Mouse (Mus musculus): ENCODE results near the gene Ahnak. TPM values are rescaled to one million over a fixed set of nuclear protein-coding genes. Genes with fewer than 3 reads are reported as not detected.
A peak's percentile ranks its signal among the peaks of the same experiment; 100 is the strongest.

Ahnak gene
- polyA plus RNA-seq, 1 experiment from 2014 or later: 3.1 TPM

GRCm38 (mm10) chr19:9100297-9101061, 111.4 kb downstream of the Ahnak start:
- H3K27ac ChIP-seq (ENCODE audit: low read length): no peak overlapping the region

GRCm38 (mm10) chr19:9101062-9101457, 112.0 kb downstream of the Ahnak start:
- no peak for ATAC-seq (ENCODE audit: low read depth)
- 51% methylated on average over 2 of the region's 2 CpGs for WGBS (ENCODE audit: insufficient replicate concordance)
- H3K36me3 ChIP-seq (ENCODE audit: control insufficient read depth, insufficient read depth): no peaks in the 10 kb centered on the region
- H3K9ac ChIP-seq (ENCODE audit: low read depth, low read length): no peak overlapping the region
- no peaks in the 10 kb centered on the region for H3K27me3 ChIP-seq (ENCODE audit: control insufficient read depth, insufficient read depth, low read depth, low read length)
- H3K4me3 ChIP-seq (ENCODE audit: low read depth, low read length): no peak overlapping the region
- H3K9me3 ChIP-seq (replicated peaks; ENCODE audit: control insufficient read depth, low read length): no peaks in the 10 kb centered on the region
- H3K4me1 ChIP-seq (ENCODE audit: control insufficient read depth, low read depth, low read length): no peaks in the 10 kb centered on the region
- no peak overlapping the region for H3K27ac ChIP-seq (ENCODE audit: low read length)
- no peak overlapping the region for H3K4me2 ChIP-seq (ENCODE audit: low read depth, low read length)

More at GRCm38 (mm10) chr19:9100297-9101061, 111.4 kb downstream of the Ahnak start:
- H3K9ac ChIP-seq (ENCODE audit: low read depth, low read length): no peak overlapping the region
- H3K4me2 ChIP-seq (ENCODE audit: low read depth, low read length): no peak overlapping the region
- no peaks in the 10 kb centered on the region for H3K27me3 ChIP-seq (ENCODE audit: control insufficient read depth, insufficient read depth, low read depth, low read length)
- H3K4me3 ChIP-seq (ENCODE audit: low read depth, low read length): no peak overlapping the region
- no peaks in the 10 kb centered on the region for H3K9me3 ChIP-seq (replicated peaks; ENCODE audit: control insufficient read depth, low read length)
- 60% methylated on average over 17 of the region's 17 CpGs for WGBS (ENCODE audit: insufficient replicate concordance)
- H3K4me1 ChIP-seq (ENCODE audit: control insufficient read depth, low read depth, low read length): no peaks in the 10 kb centered on the region
- no peak for ATAC-seq (ENCODE audit: low read depth)
- H3K36me3 ChIP-seq (ENCODE audit: control insufficient read depth, insufficient read depth): no peaks in the 10 kb centered on the region

DNA sequence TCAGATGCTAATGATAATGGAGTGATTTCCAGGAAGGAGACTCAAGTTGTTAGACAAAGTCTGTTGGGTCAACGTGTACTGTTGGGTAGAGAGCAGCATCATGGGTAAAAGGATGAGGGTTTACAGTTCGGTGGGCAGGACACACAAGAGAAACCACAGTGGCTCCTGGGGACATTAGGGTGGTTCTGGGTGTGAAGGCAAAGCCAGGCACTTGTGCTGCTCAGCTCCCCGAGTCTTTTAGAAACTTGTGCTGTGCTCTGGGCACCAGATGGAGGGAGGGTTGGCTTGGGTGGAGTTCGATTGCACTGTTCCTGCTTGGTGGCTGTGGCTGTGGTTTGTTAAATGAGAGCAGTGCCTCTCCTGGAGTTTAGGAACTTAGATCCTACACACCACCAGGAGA, 114.9 kb downstream of the Ahnak start:
- no peaks in the 10 kb centered on the region for H3K36me3 ChIP-seq (ENCODE audit: control insufficient read depth, insufficient read depth)
- no peaks in the 10 kb centered on the region for H3K9me3 ChIP-seq (replicated peaks; ENCODE audit: control insufficient read depth, low read length)
- H3K4me2 ChIP-seq (ENCODE audit: low read depth, low read length): no peak overlapping the region
- 39% methylated on average over 4 of the region's 4 CpGs for WGBS (ENCODE audit: insufficient replicate concordance)
- H3K4me3 ChIP-seq (ENCODE audit: low read depth, low read length): no peak overlapping the region
- H3K27me3 ChIP-seq (ENCODE audit: control insufficient read depth, insufficient read depth, low read depth, low read length): no peaks in the 10 kb centered on the region
- no peak overlapping the region for H3K9ac ChIP-seq (ENCODE audit: low read depth, low read length)
- no peak overlapping the region for H3K27ac ChIP-seq (ENCODE audit: low read length)
- no peak for ATAC-seq (ENCODE audit: low read depth)
- H3K4me1 ChIP-seq (ENCODE audit: control insufficient read depth, low read depth, low read length): peaks cover 6% of the 10 kb centered on the region; the same call in 1 of the 2 replicates

- no peak overlapping the region for H3K9ac ChIP-seq (ENCODE audit: low read depth, low read length)
- 41% methylated on average over 3 of the region's 3 CpGs for WGBS (ENCODE audit: insufficient replicate concordance)
- no peaks in the 10 kb centered on the region for H3K36me3 ChIP-seq (ENCODE audit: control insufficient read depth, insufficient read depth)
- no peaks in the 10 kb centered on the region for H3K27me3 ChIP-seq (ENCODE audit: control insufficient read depth, insufficient read depth, low read depth, low read length)
- no peak for ATAC-seq (ENCODE audit: low read depth)
- no peaks in the 10 kb centered on the region for H3K9me3 ChIP-seq (replicated peaks; ENCODE audit: control insufficient read depth, low read length)
- H3K4me1 ChIP-seq (ENCODE audit: control insufficient read depth, low read depth, low read length): peaks cover 6% of the 10 kb centered on the region; the same call in 1 of the 2 replicates
- no peak overlapping the region for H3K4me3 ChIP-seq (ENCODE audit: low read depth, low read length)
- no peak overlapping the region for H3K4me2 ChIP-seq (ENCODE audit: low read depth, low read length)
- H3K27ac ChIP-seq (ENCODE audit: low read length): no peak overlapping the region
Measured at GRCm38 (mm10) chr19:9105101-9105685, 116.1 kb downstream of the Ahnak start.

DNA sequence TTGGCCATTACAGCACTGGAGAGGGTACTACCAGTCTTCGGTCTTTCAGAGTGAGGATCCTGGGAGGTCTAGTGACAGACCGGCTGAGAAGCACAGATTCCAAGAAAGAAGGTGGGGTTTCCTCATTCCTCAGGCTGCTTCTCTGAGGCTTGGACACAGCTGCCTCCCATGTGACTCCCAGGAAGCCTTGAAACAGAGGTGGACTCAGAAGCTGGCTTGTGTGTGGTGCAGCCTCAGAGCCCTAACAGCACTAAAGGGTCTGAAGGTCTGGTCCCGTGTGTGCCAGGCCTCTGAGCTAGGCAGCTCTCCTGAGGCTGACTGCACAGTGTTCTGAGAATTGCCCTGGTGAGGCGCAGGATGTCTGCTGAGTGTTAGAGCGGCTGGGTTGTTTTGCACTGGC, 117.0 kb downstream of the Ahnak start:
- Histone ChIP-seq H3K9ac (ENCODE audit: low read depth, low read length) (no peak overlapping the region), H3K36me3 (ENCODE audit: control insufficient read depth, insufficient read depth) (no peaks in the 10 kb centered on the region), H3K4me3 (ENCODE audit: low read depth, low read length) (no peak overlapping the region), H3K27ac (ENCODE audit: low read length) (no peak overlapping the region), H3K9me3 (replicated peaks; ENCODE audit: control insufficient read depth, low read length) (no peaks in the 10 kb centered on the region), H3K4me2 (ENCODE audit: low read depth, low read length) (no peak overlapping the region), H3K27me3 (ENCODE audit: control insufficient read depth, insufficient read depth, low read depth, low read length) (no peaks in the 10 kb centered on the region), H3K4me1 (ENCODE audit: control insufficient read depth, low read depth, low read length) (peaks cover 6% of the 10 kb centered on the region; the same call in 1 of the 2 replicates)
- no peak for ATAC-seq (ENCODE audit: low read depth)
- 67% methylated on average over 5 of the region's 5 CpGs for WGBS (ENCODE audit: insufficient replicate concordance)

GRCm38 (mm10) chr19:9106751-9107378, 117.8 kb downstream of the Ahnak start:
- H3K9ac ChIP-seq (ENCODE audit: low read depth, low read length): no peak overlapping the region
- ATAC-seq (ENCODE audit: low read depth): peak; percentile 70
- no peak overlapping the region for H3K4me3 ChIP-seq (ENCODE audit: low read depth, low read length)
- no peaks in the 10 kb centered on the region for H3K9me3 ChIP-seq (replicated peaks; ENCODE audit: control insufficient read depth, low read length)
- H3K27me3 ChIP-seq (ENCODE audit: control insufficient read depth, insufficient read depth, low read depth, low read length): no peaks in the 10 kb centered on the region
- H3K4me1 ChIP-seq (ENCODE audit: control insufficient read depth, low read depth, low read length): peaks cover 6% of the 10 kb centered on the region; the same call in 1 of the 2 replicates
- peak overlapping the region; percentile 13; the same call in 1 of the 2 replicates for H3K27ac ChIP-seq (ENCODE audit: low read length)
- H3K4me2 ChIP-seq (ENCODE audit: low read depth, low read length): no peak overlapping the region
- no peaks in the 10 kb centered on the region for H3K36me3 ChIP-seq (ENCODE audit: control insufficient read depth, insufficient read depth)
- 32% methylated on average over 4 of the region's 4 CpGs for WGBS (ENCODE audit: insufficient replicate concordance)

DNA sequence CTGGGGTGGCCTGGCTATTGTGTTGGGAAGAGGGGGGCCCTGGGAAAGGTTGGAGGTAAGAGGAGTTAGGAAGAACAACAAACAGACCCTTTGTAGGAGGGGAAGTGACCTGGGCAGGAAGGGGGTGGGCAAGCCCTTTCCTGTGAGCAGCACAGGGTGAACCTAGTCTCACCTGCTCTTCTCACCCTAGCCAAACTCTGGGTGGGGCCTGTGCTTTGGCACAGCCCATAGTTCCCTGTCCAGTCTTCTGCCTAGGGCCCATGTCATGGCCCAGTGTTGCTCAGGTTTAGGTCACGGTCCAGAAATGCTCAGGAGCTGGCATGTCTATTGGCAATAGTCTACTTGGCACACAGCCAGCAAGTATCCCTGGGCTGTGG, 118.3 kb downstream of the Ahnak start:
- Histone ChIP-seq H3K9me3 (replicated peaks; ENCODE audit: control insufficient read depth, low read length) (no peaks in the 10 kb centered on the region), H3K27ac (ENCODE audit: low read length) (no peak overlapping the region), H3K4me1 (ENCODE audit: control insufficient read depth, low read depth, low read length) (peaks cover 6% of the 10 kb centered on the region; the same call in 1 of the 2 replicates), H3K4me2 (ENCODE audit: low read depth, low read length) (no peak overlapping the region), H3K9ac (ENCODE audit: low read depth, low read length) (no peak overlapping the region), H3K36me3 (ENCODE audit: control insufficient read depth, insufficient read depth) (no peaks in the 10 kb centered on the region), H3K4me3 (ENCODE audit: low read depth, low read length) (no peak overlapping the region), H3K27me3 (ENCODE audit: control insufficient read depth, insufficient read depth, low read depth, low read length) (no peaks in the 10 kb centered on the region)
- ATAC-seq (ENCODE audit: low read depth): no peak; the same call in 1 of the 2 replicates
- 55% methylated on average over 1 of the region's 1 CpGs for WGBS (ENCODE audit: insufficient replicate concordance)

- H3K4me2 ChIP-seq (ENCODE audit: low read depth, low read length): no peak overlapping the region
- 71% methylated on average over 1 of the region's 1 CpGs for WGBS (ENCODE audit: insufficient replicate concordance)
- H3K9ac ChIP-seq (ENCODE audit: low read depth, low read length): no peak overlapping the region
- H3K27ac ChIP-seq (ENCODE audit: low read length): no peak overlapping the region
- H3K4me3 ChIP-seq (ENCODE audit: low read depth, low read length): no peak overlapping the region
- H3K9me3 ChIP-seq (replicated peaks; ENCODE audit: control insufficient read depth, low read length): no peaks in the 10 kb centered on the region
- no peaks in the 10 kb centered on the region for H3K27me3 ChIP-seq (ENCODE audit: control insufficient read depth, insufficient read depth, low read depth, low read length)
- peaks cover 6% of the 10 kb centered on the region; the same call in 1 of the 2 replicates for H3K4me1 ChIP-seq (ENCODE audit: control insufficient read depth, low read depth, low read length)
- no peaks in the 10 kb centered on the region for H3K36me3 ChIP-seq (ENCODE audit: control insufficient read depth, insufficient read depth)
- no peak for ATAC-seq (ENCODE audit: low read depth)
Measured at GRCm38 (mm10) chr19:9108536-9108935, 119.5 kb downstream of the Ahnak start.

All from liver, embryonic 16.5 days (tissue).